In the genomic region with DNA sequence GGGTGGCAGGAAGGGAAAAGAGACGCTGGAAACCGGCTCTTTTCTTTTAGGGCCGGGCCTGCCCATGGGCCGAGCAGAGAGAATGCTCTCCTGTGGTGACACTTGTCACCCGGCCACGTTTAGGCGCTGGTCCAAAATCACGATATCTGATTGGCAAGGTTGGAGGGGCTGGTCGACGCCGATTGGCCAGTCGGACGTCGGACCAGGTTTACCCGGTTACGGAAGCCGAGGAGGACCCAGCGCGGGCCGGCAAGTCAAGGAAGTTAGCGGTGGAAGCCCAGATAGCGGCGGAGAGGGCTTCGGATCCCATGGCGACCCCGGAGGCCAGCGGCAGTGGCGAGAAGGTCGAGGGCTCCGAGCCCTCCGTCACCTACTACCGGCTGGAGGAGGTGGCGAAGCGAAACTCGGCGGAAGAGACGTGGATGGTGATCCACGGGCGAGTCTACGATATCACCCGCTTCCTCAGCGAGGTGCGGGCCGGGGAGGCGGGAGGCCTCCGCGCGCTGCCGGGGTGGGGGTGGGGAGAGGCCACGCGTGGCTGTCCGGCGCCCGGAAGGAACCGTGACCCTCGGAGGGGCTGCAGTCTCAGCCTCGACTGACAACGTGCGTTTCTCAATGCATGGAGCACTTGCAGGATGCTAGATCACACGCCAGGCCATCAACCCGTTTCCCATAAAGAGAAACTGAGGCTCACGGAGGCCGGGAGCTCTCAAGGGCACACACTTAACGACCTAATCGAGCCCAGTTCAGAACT, we compare ENCODE assay signal across 8 mouse cellular contexts. TPM values are rescaled to one million over a fixed set of nuclear protein-coding genes. Genes with fewer than 3 reads are reported as not detected.
DNase-seq lines count a peak whose midpoint lies in the region; ATAC-seq lines count a peak whose summit lies in the region.

A gene (plus strand): TSS at position 237 of the 754 bp plus-strand sequence.

- no peaks in the 10 kb centered on the region for H3K9me3 ChIP-seq in hindbrain, embryonic 12.5 days (replicated peaks)

- H3K36me3 ChIP-seq in hindbrain, embryonic 12.5 days = peaks cover 24% of the 10 kb centered on the region

- H3K4me3 ChIP-seq in hindbrain, embryonic 12.5 days = peak within 1 kb of the TSS; percentile 66

- peak within 1 kb of the TSS; percentile 80 for H3K27ac ChIP-seq in hindbrain, embryonic 12.5 days

- no peaks in the 10 kb centered on the region for H3K27me3 ChIP-seq in hindbrain, embryonic 12.5 days

- H3K4me1 ChIP-seq in hindbrain, embryonic 12.5 days = peaks cover 10% of the 10 kb centered on the region

- H3K4me2 ChIP-seq in hindbrain, embryonic 12.5 days (replicated peaks) = peak within 1 kb of the TSS; percentile 71

- DNase-seq in Muller cell, postnatal 12 days (ENCODE audit: inconsistent ontology term) = peak; percentile 96
- DNase-seq in cerebellum, adult 9-11 months = peak; percentile 97
- DNase-seq in frontal cortex, postnatal 10 days (ENCODE audit: low spot score in 2 of 2) = peak; percentile 90 to 92
- peak; percentile 91 to 95 for DNase-seq in layer of hippocampus, postnatal 14 days (ENCODE audit: low spot score in 2 of 2)
- DNase-seq in lung, postnatal 14 days = peak; percentile 96
- peak; percentile 78 for DNase-seq in retina, adult 2 months (ENCODE audit: low read depth, low spot score)
- peak; percentile 89 to 93 for DNase-seq in thymus, postnatal 36 days

- peak; percentile 96 for ATAC-seq in hindbrain, embryonic 12.5 days (ENCODE audit: low FRiP score)

- WGBS in hindbrain, embryonic 12.5 days = 1% methylated on average over 65 of the region's 65 CpGs

- peak within 1 kb of the TSS; percentile 71 for H3K9ac ChIP-seq in hindbrain, embryonic 12.5 days

RNA-seq across cellular contexts. Expression of the gene that starts here (rescaled TPM):
- polyA plus RNA-seq in hindbrain, embryonic 12.5 days (2016; fragmentation: Nextera tagmentation; extraction: Ambion mirVana) = 130 and 142 TPM in 2 replicates
- total RNA-seq in layer of hippocampus, postnatal 14 days (2021) = 10 to 100 TPM; 89.7 to 98.4 TPM

Comparison
In these comparisons a context has a peak if more than half of its experiments do, and no peak if none do; other contexts are left out.
1. Peak in every context shown above with its lines: DNase-seq, ATAC-seq, H3K4me3 ChIP-seq and H3K27ac ChIP-seq.